Mouse (Mus musculus) olfactory bulb, adult 2 months (tissue): ENCODE data around the gene S100a10.

Experiments
- CTCF ChIP-seq: fragments of 200-500 bp; IDR thresholded peaks from 2 replicates; pipeline ENCODE4 v1.5.1; 2012; ENCODE audit warnings: low read depth, mild to moderate bottlenecking, low read length, moderate library complexity; ENCODE audit not compliant: insufficient read depth
- POLR2A ChIP-seq: fragments of 200-500 bp; IDR thresholded peaks from 2 replicates; pipeline ENCODE4 v1.6.1; 2012; ENCODE audit warnings: mild to moderate bottlenecking, low read depth, low read length, moderate library complexity; ENCODE audit not compliant: insufficient read depth

GRCm38 (mm10) chr3:93567721-93568120 lies 12.8 kb downstream of the S100a10 start:
- no peak for TF ChIP-seq CTCF
- no peak for TF ChIP-seq POLR2A
